ENCODE assay signal across 16 mouse cellular contexts in the genomic region with DNA sequence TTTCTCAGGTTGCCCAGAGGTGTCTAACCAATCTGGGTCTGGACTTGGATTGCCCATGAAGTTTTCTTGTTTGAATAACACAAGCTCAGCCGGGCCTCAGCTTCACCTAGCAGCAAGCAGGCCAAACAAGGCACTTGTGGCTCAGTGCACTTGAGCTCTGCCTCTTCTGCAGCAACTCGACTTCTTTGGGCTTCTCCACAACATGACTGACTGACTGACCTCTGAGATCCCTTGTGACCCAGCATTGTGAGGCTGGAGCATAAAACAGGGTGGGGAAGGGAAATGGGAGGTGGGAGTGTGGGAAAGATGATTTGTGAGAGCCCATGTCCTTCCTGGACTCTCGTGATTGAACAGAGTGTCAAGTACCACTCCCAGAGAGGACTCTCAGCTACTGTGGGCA.
DNase-seq lines count a peak whose midpoint lies in the region; ATAC-seq and TF ChIP-seq lines count a peak whose summit lies in the region.
"Had no signal": no experiment of that assay in that cellular context is flagged by ENCODE, and none has a peak within 500 bp of the region (broad histone marks: within the 10 kb centered on the region; RNA-seq: fewer than 3 reads in every experiment).

No protein-coding gene starts in this region.

- no peak overlapping the region; the same call in 1 of the 2 replicates for H3K27ac ChIP-seq in kidney, adult 2 months (ENCODE audit: insufficient read depth, low read depth, low read length)
- peak overlapping the region; percentile 83 for H3K27ac ChIP-seq in MEL (ENCODE audit: control insufficient read depth, low read depth, low read length)
- H3K27ac ChIP-seq in hindbrain, embryonic 12.5 days = no peak overlapping the region
- H3K27ac ChIP-seq: heart, embryonic 15.5 days; hindbrain, embryonic 10.5 days; left cerebral cortex, adult 2 months; midbrain, embryonic 13.5 days had no signal

- H3K4me1 ChIP-seq in kidney, adult 2 months (ENCODE audit: control insufficient read depth, insufficient read depth, low read length) = peaks cover 3% of the 10 kb centered on the region; the same call in 1 of the 2 replicates
- peaks cover 20 to 40% of the 10 kb centered on the region in 2 experiments for H3K4me1 ChIP-seq in MEL (ENCODE audit: control insufficient read depth in 1 of 2, insufficient read depth in 2 of 2, low read length in 2 of 2)
- peaks cover 5% of the 10 kb centered on the region; the same call in 1 of the 2 replicates for H3K4me1 ChIP-seq in hindbrain, embryonic 12.5 days
- H3K4me1 ChIP-seq: midbrain, embryonic 13.5 days had no signal

- H3K4me3 ChIP-seq in kidney, adult 2 months (ENCODE audit: insufficient read depth, low read depth, low read length) = no peak overlapping the region
- peak overlapping the region; percentile 23 to 25 for H3K4me3 ChIP-seq in MEL (ENCODE audit: control insufficient read depth in 1 of 2, insufficient read depth in 1 of 2, low read depth in 2 of 2, low read length in 2 of 2)
- H3K4me3 ChIP-seq in hindbrain, embryonic 12.5 days = no peak overlapping the region
- H3K4me3 ChIP-seq: erythroblast, embryonic 14.5 days; heart, embryonic 15.5 days; hindbrain, embryonic 10.5 days; left cerebral cortex, adult 2 months; midbrain, embryonic 13.5 days had no signal

- WGBS in kidney, adult 2 months = 42% methylated on average over 3 of the region's 3 CpGs
- 61% methylated on average over 3 of the region's 3 CpGs for WGBS in hindbrain, embryonic 12.5 days

- TF ChIP-seq RAD21 in MEL (IDR thresholded peaks at IDR 0.05; ENCODE audit: low read depth, low read length) = no peak

- no peaks in the 10 kb centered on the region for H3K27me3 ChIP-seq in kidney, adult 2 months (replicated peaks; ENCODE audit: control insufficient read depth, insufficient read depth, low read length)
- no peaks in the 10 kb centered on the region for H3K27me3 ChIP-seq in MEL (ENCODE audit: control insufficient read depth in 1 of 2, insufficient read depth in 2 of 2, low read length in 2 of 2)
- no peaks in the 10 kb centered on the region for H3K27me3 ChIP-seq in hindbrain, embryonic 12.5 days
- H3K27me3 ChIP-seq: heart, embryonic 15.5 days; midbrain, embryonic 13.5 days had no signal

- no peak for ATAC-seq in hindbrain, embryonic 12.5 days (ENCODE audit: low FRiP score)
- ATAC-seq: forebrain, embryonic 14.5 days; midbrain, embryonic 13.5 days had no signal

- peak overlapping the region; percentile 60 for H3K9ac ChIP-seq in MEL (ENCODE audit: control insufficient read depth, low read depth, low read length, poor library complexity, severe bottlenecking)
- H3K9ac ChIP-seq in hindbrain, embryonic 12.5 days = no peak overlapping the region
- H3K9ac ChIP-seq: midbrain, embryonic 13.5 days had no signal

- TF ChIP-seq EP300 in MEL (IDR thresholded peaks at IDR 0.05; ENCODE audit: low read depth in 1 of 2, low read length in 2 of 2) = no peak

- TF ChIP-seq POLR2A in kidney, adult 2 months (IDR thresholded peaks at IDR 0.05; ENCODE audit: low read depth, low read length) = no peak
- TF ChIP-seq POLR2A in MEL (IDR thresholded peaks at IDR 0.05; ENCODE audit: control insufficient read depth in 1 of 2, insufficient read depth in 1 of 2, low read depth in 1 of 2, low read length in 2 of 2, poor library complexity in 1 of 2) = no peak

- H3K9me3 ChIP-seq in MEL (replicated peaks; ENCODE audit: insufficient read depth, low read length) = no peaks in the 10 kb centered on the region
- H3K9me3 ChIP-seq in hindbrain, embryonic 12.5 days (replicated peaks) = 0 out of 2 replicates have a peak, but pooled peaks cover 4% of the 10 kb centered on the region
- H3K9me3 ChIP-seq: heart, embryonic 15.5 days; hindbrain, embryonic 10.5 days; midbrain, embryonic 13.5 days had no signal

- no peaks in the 10 kb centered on the region for H3K79me2 ChIP-seq in MEL (ENCODE audit: control insufficient read depth, insufficient read depth, low read length, poor library complexity)

- no peak overlapping the region for H3K4me2 ChIP-seq in hindbrain, embryonic 12.5 days (replicated peaks)
- H3K4me2 ChIP-seq: heart, embryonic 15.5 days; midbrain, embryonic 13.5 days had no signal

- TF ChIP-seq CTCF in kidney, adult 2 months (conservative IDR thresholded peaks at IDR 0.05; ENCODE audit: insufficient read depth, insufficient read length, low read depth, low read length) = no peak
- TF ChIP-seq CTCF in MEL (IDR thresholded peaks at IDR 0.05 in 2 of 3, conservative IDR thresholded peaks at IDR 0.05 in 1 of 3; ENCODE audit: control insufficient read depth in 1 of 3, insufficient read depth in 1 of 3, low read depth in 2 of 3, low read length in 3 of 3, poor library complexity in 1 of 3, severe bottlenecking in 1 of 3) = no peak

- DNase-seq in kidney, adult 2 months = peak; percentile 55
- no peak for DNase-seq in kidney, adult 9 months
- DNase-seq in MEL (ENCODE audit: low read depth, low spot score) = no peak
- DNase-seq in lung, adult 18-20 months = peak; percentile 72 to 82
- peak; percentile 79 for DNase-seq in lung, postnatal 36 days
- no peak for DNase-seq in embryo, embryonic 11 days
- DNase-seq: cerebellum, adult 11 months; cerebellum, postnatal 25 days; thymus, adult 2 months had no signal

- no peaks in the 10 kb centered on the region for H3K36me3 ChIP-seq in kidney, adult 2 months (ENCODE audit: control insufficient read depth, insufficient read depth, low read length)
- peaks cover 0 to 28% of the 10 kb centered on the region in 2 experiments; a peak in 2 of 4 replicates for H3K36me3 ChIP-seq in MEL (ENCODE audit: control insufficient read depth in 1 of 2, insufficient read depth in 2 of 2, low read length in 2 of 2)
- no peaks in the 10 kb centered on the region for H3K36me3 ChIP-seq in hindbrain, embryonic 12.5 days
- H3K36me3 ChIP-seq: heart, embryonic 15.5 days; hindbrain, embryonic 10.5 days; midbrain, embryonic 13.5 days had no signal

TF ChIP-seq in MEL, 35 proteins besides CTCF, POLR2A, EP300 and RAD21:
- TF ChIP-seq GATA1 (IDR thresholded peaks at IDR 0.05; ENCODE audit: low read depth, low read length) (no peak), E2F4 (IDR thresholded peaks at IDR 0.05; ENCODE audit: borderline replicate concordance, low read depth, low read length) (0 out of 2 replicates have a peak, but pooled peaks have one; percentile 42), MAFK (IDR thresholded peaks at IDR 0.05; ENCODE audit: borderline replicate concordance, low read depth, low read length) (no peak)
TF ChIP-seq in MEL: peak in this region for 1.

Comparison
In these comparisons a context has a peak if more than half of its experiments do, and no peak if none do; other contexts are left out.
1. DNase-seq: peak in kidney, adult 2 months (single experiment), lung, adult 18-20 months (2 of 2) and lung, postnatal 36 days (single experiment); none in kidney, adult 9 months (single experiment), MEL (single experiment) and embryo, embryonic 11 days (single experiment).
2. H3K4me3 ChIP-seq: peak in MEL (2 of 2); none in kidney, adult 2 months (single experiment) and hindbrain, embryonic 12.5 days (single experiment).